In the genomic region with DNA sequence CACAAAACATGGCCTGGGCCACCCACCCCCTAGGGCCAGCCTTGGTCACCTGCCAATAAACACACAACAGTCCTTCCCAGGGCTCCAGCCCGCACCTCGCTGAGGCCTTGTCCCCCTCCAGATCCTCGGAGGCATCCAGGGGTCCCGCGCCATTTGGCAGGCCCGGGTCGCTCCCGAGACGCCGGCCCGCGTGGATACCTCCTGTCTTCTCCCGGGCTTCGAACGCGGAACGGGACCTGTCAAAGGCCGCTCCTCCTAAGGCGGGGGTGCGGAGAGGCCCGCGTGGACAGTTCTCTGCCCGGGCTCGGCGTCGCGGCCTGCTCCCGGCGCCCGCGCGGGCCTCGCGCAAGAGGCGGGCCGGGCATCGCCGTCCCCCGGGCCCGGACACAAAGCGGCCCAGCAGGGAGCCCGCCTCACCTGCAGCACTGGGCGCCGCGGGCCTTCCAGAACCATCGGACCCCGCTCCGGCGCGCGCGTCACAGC, we compare ENCODE assay signal across 7 mouse cellular contexts. TPM values are rescaled to one million over a fixed set of nuclear protein-coding genes. Genes with fewer than 3 reads are reported as not detected.
A peak's percentile ranks its signal among the peaks of the same experiment; 100 is the strongest.
DNase-seq lines count a peak whose midpoint lies in the region; ATAC-seq and TF ChIP-seq lines count a peak whose summit lies in the region.

No protein-coding gene starts in this region.

- H3K27ac ChIP-seq in brown adipose tissue, adult 24 weeks (replicated peaks; ENCODE audit: low read depth, low read length) = peak overlapping the region; percentile 55
- peak overlapping the region; percentile 93 for H3K27ac ChIP-seq in forebrain, embryonic 12.5 days
- H3K27ac ChIP-seq in hindbrain, embryonic 16.5 days (ENCODE audit: low read depth, low read length) = peak overlapping the region; percentile 89
- peak overlapping the region; percentile 51 for H3K27ac ChIP-seq in liver, embryonic 14.5 days
- peak overlapping the region; percentile 85 for H3K27ac ChIP-seq in neural tube, embryonic 15.5 days (replicated peaks)

- no peaks in the 10 kb centered on the region for H3K27me3 ChIP-seq in forebrain, embryonic 12.5 days
- H3K27me3 ChIP-seq in hindbrain, embryonic 16.5 days (replicated peaks; ENCODE audit: control insufficient read depth, insufficient read depth, low read length) = no peaks in the 10 kb centered on the region
- H3K27me3 ChIP-seq in liver, embryonic 14.5 days (ENCODE audit: control insufficient read depth, insufficient read depth, low read length) = no peaks in the 10 kb centered on the region
- H3K27me3 ChIP-seq in neural tube, embryonic 15.5 days (replicated peaks) = no peaks in the 10 kb centered on the region

- no peaks in the 10 kb centered on the region for H3K9me3 ChIP-seq in forebrain, embryonic 12.5 days
- H3K9me3 ChIP-seq in hindbrain, embryonic 16.5 days (ENCODE audit: control insufficient read depth, low read length) = no peaks in the 10 kb centered on the region
- H3K9me3 ChIP-seq in liver, embryonic 14.5 days (ENCODE audit: control insufficient read depth, low read length) = no peaks in the 10 kb centered on the region
- no peaks in the 10 kb centered on the region for H3K9me3 ChIP-seq in neural tube, embryonic 15.5 days (replicated peaks)

- TF ChIP-seq EP300 in liver, embryonic 14.5 days (IDR thresholded peaks at IDR 0.05; ENCODE audit: low read depth) = no peak

- H3K4me2 ChIP-seq in forebrain, embryonic 12.5 days = peak overlapping the region; percentile 91
- peak overlapping the region; percentile 76 for H3K4me2 ChIP-seq in hindbrain, embryonic 16.5 days (ENCODE audit: low read length)
- peak overlapping the region; percentile 95 for H3K4me2 ChIP-seq in liver, embryonic 14.5 days (ENCODE audit: low read depth)
- peak overlapping the region; percentile 91 for H3K4me2 ChIP-seq in neural tube, embryonic 15.5 days

- 0% methylated on average over 46 of the region's 52 CpGs for WGBS in forebrain, embryonic 12.5 days
- WGBS in hindbrain, embryonic 16.5 days = 0% methylated on average over 17 of the region's 52 CpGs
- WGBS in liver, embryonic 14.5 days (ENCODE audit: insufficient replicate concordance) = under 1% methylated on average over 52 of the region's 52 CpGs
- WGBS in neural tube, embryonic 15.5 days = 0% methylated on average over 37 of the region's 52 CpGs

- peaks cover 5% of the 10 kb centered on the region; the same call in 1 of the 2 replicates for H3K36me3 ChIP-seq in forebrain, embryonic 12.5 days (replicated peaks)
- H3K36me3 ChIP-seq in hindbrain, embryonic 16.5 days (ENCODE audit: control insufficient read depth, insufficient read depth, low read length) = no peaks in the 10 kb centered on the region
- H3K36me3 ChIP-seq in liver, embryonic 14.5 days (replicated peaks; ENCODE audit: control insufficient read depth, insufficient read depth, low read depth) = no peaks in the 10 kb centered on the region; the same call in 1 of the 2 replicates
- no peaks in the 10 kb centered on the region for H3K36me3 ChIP-seq in neural tube, embryonic 15.5 days

- no peak; the same call in none of the 2 replicates for ATAC-seq in forebrain, embryonic 12.5 days (ENCODE audit: low FRiP score)
- no peak; the same call in 1 of the 2 replicates for ATAC-seq in hindbrain, embryonic 16.5 days
- peak; percentile 56; the same call in 1 of the 2 replicates for ATAC-seq in liver, embryonic 14.5 days (ENCODE audit: insufficient read depth)
- ATAC-seq in neural tube, embryonic 15.5 days (ENCODE audit: low FRiP score) = no peak; the same call in none of the 2 replicates

- peak; percentile 50 to 62 for DNase-seq in right cerebral cortex, postnatal 10 days (ENCODE audit: low spot score in 2 of 2)
- no peak for DNase-seq in right cerebral cortex, postnatal 25 days
- DNase-seq in liver, embryonic 14.5 days (ENCODE audit: low read depth in 3 of 3, low spot score in 3 of 3) = peak in 1 of 3 experiments; percentile 4

- peaks cover 23% of the 10 kb centered on the region for H3K4me1 ChIP-seq in brown adipose tissue, adult 24 weeks (ENCODE audit: control insufficient read depth, insufficient read depth, insufficient read length, low read length)
- peaks cover 41% of the 10 kb centered on the region for H3K4me1 ChIP-seq in forebrain, embryonic 12.5 days
- peaks cover 31% of the 10 kb centered on the region for H3K4me1 ChIP-seq in hindbrain, embryonic 16.5 days (ENCODE audit: control insufficient read depth, insufficient read depth, low read depth, low read length)
- peaks cover 11 to 26% of the 10 kb centered on the region in 2 experiments for H3K4me1 ChIP-seq in liver, embryonic 14.5 days (replicated peaks; ENCODE audit: control insufficient read depth in 2 of 2, insufficient read depth in 2 of 2, low read length in 1 of 2)
- H3K4me1 ChIP-seq in neural tube, embryonic 15.5 days = peaks cover 46% of the 10 kb centered on the region

- peak overlapping the region; percentile 98 for H3K9ac ChIP-seq in forebrain, embryonic 12.5 days
- peak overlapping the region; percentile 97 for H3K9ac ChIP-seq in hindbrain, embryonic 16.5 days (ENCODE audit: low read depth, low read length)
- H3K9ac ChIP-seq in liver, embryonic 14.5 days (replicated peaks) = peak overlapping the region; percentile 87
- H3K9ac ChIP-seq in neural tube, embryonic 15.5 days (replicated peaks) = peak overlapping the region; percentile 75

- H3K4me3 ChIP-seq in brown adipose tissue, adult 24 weeks (ENCODE audit: insufficient read depth, low read depth, low read length) = peak overlapping the region; percentile 91
- peak overlapping the region; percentile 95 for H3K4me3 ChIP-seq in forebrain, embryonic 12.5 days (replicated peaks)
- H3K4me3 ChIP-seq in hindbrain, embryonic 16.5 days (ENCODE audit: low read length) = peak overlapping the region; percentile 85
- H3K4me3 ChIP-seq in liver, embryonic 14.5 days (ENCODE audit: insufficient read depth in 1 of 2, low read depth in 2 of 2, low read length in 2 of 2) = peak overlapping the region; percentile 75 to 95
- peak overlapping the region; percentile 88 for H3K4me3 ChIP-seq in neural tube, embryonic 15.5 days (replicated peaks)

- no peak for TF ChIP-seq CTCF in liver, embryonic 14.5 days (IDR thresholded peaks at IDR 0.05; ENCODE audit: low read depth)

RNA-seq across cellular contexts. Expression of a gene that starts 0.4 kb away (rescaled TPM):
- polyA plus RNA-seq in brown adipose tissue, adult 24 weeks (2012; ENCODE audit: insufficient read depth, insufficient read length, missing spikeins) = 11.7 and 13.2 TPM in 2 replicates
- polyA plus RNA-seq in forebrain, embryonic 12.5 days (2016; fragmentation: Nextera tagmentation; extraction: Ambion mirVana) = 66.4 and 67.3 TPM in 2 replicates
- 23.0 and 30.1 TPM in 2 replicates for polyA plus RNA-seq in hindbrain, embryonic 16.5 days (2015; fragmentation: Nextera tagmentation; extraction: Ambion mirVana)
- 4.4 and 5.9 TPM in 2 replicates for polyA plus RNA-seq in liver, embryonic 14.5 days (2012; rRNA removed)
- polyA plus RNA-seq in liver, embryonic 14.5 days (2014; fragmentation: Nextera tagmentation; extraction: Ambion mirVana) = 6.4 and 6.6 TPM in 2 replicates
- polyA plus RNA-seq in neural tube, embryonic 15.5 days (2015; fragmentation: Nextera tagmentation; extraction: Ambion mirVana) = 34.5 and 36.5 TPM in 2 replicates
